Comparison of ENCODE assay signal across 8 mouse cellular contexts in genomic region chr7:19770375-19770754, GRCm38 (mm10). TPM values are rescaled to one million over a fixed set of nuclear protein-coding genes. Genes with fewer than 3 reads are reported as not detected.
DNase-seq lines count a peak whose midpoint lies in the region; ATAC-seq and TF ChIP-seq lines count a peak whose summit lies in the region.

No protein-coding gene starts in this region.

- H3K4me2 ChIP-seq in heart, embryonic 15.5 days = peak overlapping the region; percentile 88
- peak overlapping the region; percentile 75 for H3K4me2 ChIP-seq in kidney, postnatal 0 days (ENCODE audit: low read length)
- peak overlapping the region; percentile 93 for H3K4me2 ChIP-seq in lung, embryonic 14.5 days

- H3K9ac ChIP-seq in heart, embryonic 15.5 days = peak overlapping the region; percentile 88
- peak overlapping the region; percentile 82 for H3K9ac ChIP-seq in kidney, postnatal 0 days (ENCODE audit: low read depth, low read length)
- peak overlapping the region; percentile 80 for H3K9ac ChIP-seq in lung, embryonic 14.5 days

- under 1% methylated on average over 28 of the region's 28 CpGs for WGBS in forebrain, embryonic 10.5 days
- under 1% methylated on average over 27 of the region's 28 CpGs for WGBS in heart, embryonic 15.5 days
- 1% methylated on average over 25 of the region's 28 CpGs for WGBS in kidney, postnatal 0 days
- under 1% methylated on average over 28 of the region's 28 CpGs for WGBS in lung, embryonic 14.5 days

- H3K4me3 ChIP-seq in forebrain, embryonic 10.5 days = peak overlapping the region; percentile 53
- peak overlapping the region; percentile 79 for H3K4me3 ChIP-seq in heart, embryonic 15.5 days
- H3K4me3 ChIP-seq in kidney, postnatal 0 days (replicated peaks; ENCODE audit: low read depth, low read length) = peak overlapping the region; percentile 60
- H3K4me3 ChIP-seq in lung, embryonic 14.5 days (ENCODE audit: low read depth, low read length) = peak overlapping the region; percentile 64

- peaks cover 38% of the 10 kb centered on the region for H3K4me1 ChIP-seq in forebrain, embryonic 10.5 days
- H3K4me1 ChIP-seq in heart, embryonic 15.5 days (replicated peaks) = peaks cover 38% of the 10 kb centered on the region
- H3K4me1 ChIP-seq in kidney, postnatal 0 days (replicated peaks; ENCODE audit: insufficient read depth, low read length) = peaks cover 29% of the 10 kb centered on the region
- H3K4me1 ChIP-seq in lung, embryonic 14.5 days (ENCODE audit: insufficient read depth) = peaks cover 21% of the 10 kb centered on the region; the same call in 1 of the 2 replicates

- peaks cover 46% of the 10 kb centered on the region for H3K27me3 ChIP-seq in forebrain, embryonic 10.5 days (ENCODE audit: poor library complexity, severe bottlenecking)
- H3K27me3 ChIP-seq in heart, embryonic 15.5 days = no peaks in the 10 kb centered on the region
- no peaks in the 10 kb centered on the region for H3K27me3 ChIP-seq in kidney, postnatal 0 days (ENCODE audit: insufficient read depth, low read length)
- H3K27me3 ChIP-seq in lung, embryonic 14.5 days (ENCODE audit: insufficient read depth, low read length) = no peaks in the 10 kb centered on the region

- peak; percentile 46 for ATAC-seq in activated CD4-positive, CD25-positive, alpha-beta regulatory T cell, adult 4 months
- peak; percentile 70 for ATAC-seq in heart, embryonic 15.5 days (replicated peaks; ENCODE audit: insufficient number of reproducible peaks, insufficient read depth, low FRiP score, low read depth)
- peak; percentile 61 for ATAC-seq in kidney, postnatal 0 days (replicated peaks; ENCODE audit: low FRiP score, low read depth)
- peak; percentile 82 for ATAC-seq in lung, embryonic 14.5 days (ENCODE audit: insufficient read depth)

- H3K9me3 ChIP-seq in forebrain, embryonic 10.5 days = no peaks in the 10 kb centered on the region
- no peaks in the 10 kb centered on the region for H3K9me3 ChIP-seq in heart, embryonic 15.5 days (replicated peaks)
- no peaks in the 10 kb centered on the region for H3K9me3 ChIP-seq in kidney, postnatal 0 days (replicated peaks; ENCODE audit: low read length)
- no peaks in the 10 kb centered on the region for H3K9me3 ChIP-seq in lung, embryonic 14.5 days (ENCODE audit: low read depth, low read length)

- H3K36me3 ChIP-seq in forebrain, embryonic 10.5 days (replicated peaks) = peaks cover 4% of the 10 kb centered on the region; the same call in 1 of the 2 replicates
- peaks cover 5% of the 10 kb centered on the region for H3K36me3 ChIP-seq in heart, embryonic 15.5 days
- H3K36me3 ChIP-seq in kidney, postnatal 0 days (ENCODE audit: insufficient read depth, low read length) = peaks cover 4% of the 10 kb centered on the region; the same call in 1 of the 2 replicates
- peaks cover 23% of the 10 kb centered on the region; the same call in 1 of the 2 replicates for H3K36me3 ChIP-seq in lung, embryonic 14.5 days (ENCODE audit: insufficient read depth)

- no peak for TF ChIP-seq CTCF in kidney, postnatal 0 days (IDR thresholded peaks at IDR 0.05; ENCODE audit: low read depth)
- TF ChIP-seq CTCF in lung, embryonic 14.5 days (IDR thresholded peaks at IDR 0.05; ENCODE audit: low read depth) = no peak

- H3K27ac ChIP-seq in forebrain, embryonic 10.5 days = peak overlapping the region; percentile 81
- H3K27ac ChIP-seq in heart, embryonic 15.5 days = peak overlapping the region; percentile 88
- H3K27ac ChIP-seq in kidney, postnatal 0 days = peak overlapping the region; percentile 85
- peak overlapping the region; percentile 83 for H3K27ac ChIP-seq in lung, embryonic 14.5 days (ENCODE audit: low read depth)

- DNase-seq in A20 (ENCODE audit: low read depth, low spot score) = peak; percentile 63
- peak; percentile 84 for DNase-seq in forebrain, embryonic 10.5 days (ENCODE audit: extremely low spot score, low spot score)
- peak; percentile 87 for DNase-seq in kidney, postnatal 0 days (ENCODE audit: low spot score)
- peak; percentile 95 for DNase-seq in lung, embryonic 14.5 days
- DNase-seq in ovary, postnatal 10 days (ENCODE audit: low spot score) = peak; percentile 85
- DNase-seq in thymus, postnatal 4 days = peak; percentile 81

RNA-seq across cellular contexts. Expression of gene Bcam, which starts 0.5 kb away (rescaled TPM):
- 1 to 10 TPM; 1.4 to 1.6 TPM for polyA plus RNA-seq in activated CD4-positive, CD25-positive, alpha-beta regulatory T cell, adult 4 months (2017; shearing (Covaris generic))
- polyA plus RNA-seq in forebrain, embryonic 10.5 days (2016; fragmentation: Nextera tagmentation; extraction: Ambion mirVana) = 33.1 and 37.3 TPM in 2 replicates
- 358 and 380 TPM in 2 replicates for polyA plus RNA-seq in heart, embryonic 15.5 days (2015; fragmentation: Nextera tagmentation; extraction: Ambion mirVana)
- 378 and 394 TPM in 2 replicates for polyA plus RNA-seq in kidney, postnatal 0 days (2015; fragmentation: Nextera tagmentation; extraction: Ambion mirVana)
- polyA plus RNA-seq in lung, embryonic 14.5 days (2014; fragmentation: Nextera tagmentation; extraction: Ambion mirVana) = 206 and 209 TPM in 2 replicates

RNA-seq across cellular contexts. Expression of gene Nectin2, which starts 20.1 kb away (rescaled TPM):
- polyA plus RNA-seq in activated CD4-positive, CD25-positive, alpha-beta regulatory T cell, adult 4 months (2017; shearing (Covaris generic)) = under 1 TPM in 1 of 2 experiments, not detected in 1; 0.56 TPM
- polyA plus RNA-seq in forebrain, embryonic 10.5 days (2016; fragmentation: Nextera tagmentation; extraction: Ambion mirVana) = 84.2 and 97.3 TPM in 2 replicates
- polyA plus RNA-seq in heart, embryonic 15.5 days (2015; fragmentation: Nextera tagmentation; extraction: Ambion mirVana) = 66.5 and 81.4 TPM in 2 replicates
- polyA plus RNA-seq in kidney, postnatal 0 days (2015; fragmentation: Nextera tagmentation; extraction: Ambion mirVana) = 112 and 114 TPM in 2 replicates
- 120 and 125 TPM in 2 replicates for polyA plus RNA-seq in lung, embryonic 14.5 days (2014; fragmentation: Nextera tagmentation; extraction: Ambion mirVana)

RNA-seq across cellular contexts. Expression of gene Cblc, which starts 26.2 kb away (rescaled TPM):
- not detected for polyA plus RNA-seq in activated CD4-positive, CD25-positive, alpha-beta regulatory T cell, adult 4 months (2017; shearing (Covaris generic))
- polyA plus RNA-seq in forebrain, embryonic 10.5 days (2016; fragmentation: Nextera tagmentation; extraction: Ambion mirVana) = 0.53 and 1.2 TPM in 2 replicates
- polyA plus RNA-seq in heart, embryonic 15.5 days (2015; fragmentation: Nextera tagmentation; extraction: Ambion mirVana) = 0.47 and 2.5 TPM in 2 replicates
- polyA plus RNA-seq in kidney, postnatal 0 days (2015; fragmentation: Nextera tagmentation; extraction: Ambion mirVana) = 14.6 and 16.9 TPM in 2 replicates
- 6.8 and 10.2 TPM in 2 replicates for polyA plus RNA-seq in lung, embryonic 14.5 days (2014; fragmentation: Nextera tagmentation; extraction: Ambion mirVana)

RNA-seq across cellular contexts. Expression of gene Bcl3, which starts 52.2 kb away (rescaled TPM):
- 10 to 100 TPM; 15.9 to 19.5 TPM for polyA plus RNA-seq in activated CD4-positive, CD25-positive, alpha-beta regulatory T cell, adult 4 months (2017; shearing (Covaris generic))
- polyA plus RNA-seq in forebrain, embryonic 10.5 days (2016; fragmentation: Nextera tagmentation; extraction: Ambion mirVana) = 0.91 and 1.4 TPM in 2 replicates
- 2.0 and 4.7 TPM in 2 replicates for polyA plus RNA-seq in heart, embryonic 15.5 days (2015; fragmentation: Nextera tagmentation; extraction: Ambion mirVana)
- 3.5 and 3.8 TPM in 2 replicates for polyA plus RNA-seq in kidney, postnatal 0 days (2015; fragmentation: Nextera tagmentation; extraction: Ambion mirVana)
- polyA plus RNA-seq in lung, embryonic 14.5 days (2014; fragmentation: Nextera tagmentation; extraction: Ambion mirVana) = 4.4 and 6.7 TPM in 2 replicates

RNA-seq across cellular contexts. Expression of gene Tomm40, which starts 55.1 kb away (rescaled TPM):
- polyA plus RNA-seq in activated CD4-positive, CD25-positive, alpha-beta regulatory T cell, adult 4 months (2017; shearing (Covaris generic)) = 10 to 100 TPM in 1 of 2 experiments, 1 to 10 TPM in 1; 5.7 to 11.7 TPM
- polyA plus RNA-seq in forebrain, embryonic 10.5 days (2016; fragmentation: Nextera tagmentation; extraction: Ambion mirVana) = 187 and 205 TPM in 2 replicates
- polyA plus RNA-seq in heart, embryonic 15.5 days (2015; fragmentation: Nextera tagmentation; extraction: Ambion mirVana) = 142 and 164 TPM in 2 replicates
- polyA plus RNA-seq in kidney, postnatal 0 days (2015; fragmentation: Nextera tagmentation; extraction: Ambion mirVana) = 163 and 167 TPM in 2 replicates
- polyA plus RNA-seq in lung, embryonic 14.5 days (2014; fragmentation: Nextera tagmentation; extraction: Ambion mirVana) = 149 and 168 TPM in 2 replicates

Comparison
In these comparisons a context has a peak if more than half of its experiments do, and no peak if none do; other contexts are left out.
1. Peak in every context shown above with its lines: DNase-seq, ATAC-seq, H3K4me3 ChIP-seq and H3K27ac ChIP-seq.
2. RNA of gene Bcam, which starts 0.5 kb away (polyA plus RNA-seq): 378 to 394 TPM in kidney, postnatal 0 days, 358 to 380 TPM in heart, embryonic 15.5 days, 206 to 209 TPM in lung, embryonic 14.5 days and 33.1 to 37.3 TPM in forebrain, embryonic 10.5 days; 1.4 to 1.6 TPM in activated CD4-positive, CD25-positive, alpha-beta regulatory T cell, adult 4 months; every median in the first group is over 10 times any median in the second.
3. RNA of gene Nectin2, which starts 20.1 kb away (polyA plus RNA-seq): 120 to 125 TPM in lung, embryonic 14.5 days, 112 to 114 TPM in kidney, postnatal 0 days, 84.2 to 97.3 TPM in forebrain, embryonic 10.5 days and 66.5 to 81.4 TPM in heart, embryonic 15.5 days; 0.56 TPM in activated CD4-positive, CD25-positive, alpha-beta regulatory T cell, adult 4 months; every median in the first group is over 10 times any median in the second.